Mouse (Mus musculus): ENCODE results near the gene R3hdml.

The R3hdml gene

DNA sequence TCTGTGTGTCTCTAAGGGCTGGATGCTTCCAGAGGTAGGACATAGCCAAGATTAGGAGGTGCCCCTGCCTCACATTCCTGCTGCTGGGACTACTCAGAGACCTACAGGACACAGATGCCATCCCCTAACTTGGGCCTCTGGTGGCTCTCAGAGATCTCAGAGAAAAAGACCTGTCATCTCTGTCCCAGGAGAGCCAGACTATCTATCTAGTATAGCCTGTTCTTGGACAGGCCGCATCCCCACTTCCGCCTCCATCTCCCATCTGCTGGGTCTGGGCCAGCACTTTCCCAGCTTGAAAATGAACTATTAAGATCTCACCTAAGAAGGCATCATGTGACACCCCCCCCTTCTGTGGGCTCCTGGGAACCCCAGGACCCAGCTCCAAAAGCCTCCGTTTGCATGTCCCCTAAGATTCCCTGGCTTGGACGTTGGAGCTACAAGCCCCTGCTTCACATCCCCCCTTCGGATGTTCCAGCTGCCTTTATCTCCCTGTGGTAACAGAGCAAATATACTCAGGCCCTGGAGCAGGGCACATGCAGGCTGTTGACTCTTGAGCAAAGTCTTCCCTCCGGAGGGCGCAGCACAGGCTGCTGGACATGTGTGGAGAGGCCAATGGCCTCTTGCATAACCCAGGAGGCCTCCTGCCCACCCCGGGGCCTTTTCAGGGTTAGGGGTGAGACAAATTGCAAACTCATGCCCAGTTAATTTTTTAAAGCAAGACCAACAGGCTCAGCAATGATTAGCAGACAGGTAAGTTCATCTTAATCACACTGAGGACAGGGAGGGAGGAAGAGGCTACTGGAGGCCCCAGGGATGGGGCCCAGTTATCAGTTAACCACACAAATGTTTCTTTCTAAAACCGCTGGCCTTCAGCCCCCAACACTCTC, 48.4 kb downstream of the R3hdml start:
- DNase-seq (ENCODE audit: low spot score), result no peak

DNA sequence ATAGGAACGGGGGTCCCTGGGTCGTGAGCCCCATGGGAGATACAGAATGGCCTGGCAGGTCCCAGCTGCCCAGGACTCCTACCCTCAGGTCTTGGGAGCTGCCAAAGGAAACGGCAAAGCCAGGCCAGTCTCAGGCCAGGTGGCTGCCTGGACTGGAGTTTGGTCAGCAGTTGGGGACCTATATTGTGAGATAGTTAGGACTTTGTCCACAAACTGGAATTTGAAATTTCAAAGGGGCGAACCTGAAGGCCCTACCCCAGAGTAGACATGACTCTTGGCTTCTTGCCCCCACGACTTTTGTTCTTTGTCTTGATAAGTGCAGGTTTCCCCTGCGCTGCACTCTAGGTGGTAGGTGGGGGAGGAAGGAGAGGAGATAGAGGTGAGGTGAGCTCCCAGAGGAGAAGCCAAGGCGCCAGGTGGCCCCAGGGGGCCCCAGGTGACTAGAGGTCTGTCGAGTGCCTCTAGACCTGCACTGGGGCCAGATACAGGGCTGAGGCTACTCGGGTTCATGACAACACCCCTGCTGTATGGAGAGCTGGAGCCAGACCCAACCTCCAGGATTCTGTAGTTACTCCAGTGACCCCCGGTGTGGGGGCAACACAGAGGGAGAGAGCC, 49.6 kb downstream of the R3hdml start:
- DNase-seq (ENCODE audit: low spot score), result no peak

DNA sequence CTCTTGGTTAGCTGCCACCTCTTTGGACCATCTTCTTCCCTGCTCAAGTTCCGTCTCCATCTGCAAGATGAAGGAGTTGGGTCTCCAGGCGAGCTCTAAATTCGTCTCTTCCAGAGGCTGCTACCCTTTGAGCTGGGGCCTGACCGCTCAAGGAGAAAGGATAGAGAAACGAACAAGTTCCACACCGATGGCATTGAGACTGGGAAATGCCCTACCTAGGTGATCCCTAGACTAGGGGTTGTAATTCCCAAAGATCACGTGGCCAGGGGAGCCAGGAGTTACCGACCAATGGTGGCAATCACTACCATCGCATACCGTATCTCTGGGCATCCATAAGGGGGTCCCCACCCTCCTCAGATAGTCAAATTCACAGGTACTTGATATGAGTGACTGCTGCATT, 50.6 kb downstream of the R3hdml start:
- no peak for DNase-seq (ENCODE audit: low spot score)

DNA sequence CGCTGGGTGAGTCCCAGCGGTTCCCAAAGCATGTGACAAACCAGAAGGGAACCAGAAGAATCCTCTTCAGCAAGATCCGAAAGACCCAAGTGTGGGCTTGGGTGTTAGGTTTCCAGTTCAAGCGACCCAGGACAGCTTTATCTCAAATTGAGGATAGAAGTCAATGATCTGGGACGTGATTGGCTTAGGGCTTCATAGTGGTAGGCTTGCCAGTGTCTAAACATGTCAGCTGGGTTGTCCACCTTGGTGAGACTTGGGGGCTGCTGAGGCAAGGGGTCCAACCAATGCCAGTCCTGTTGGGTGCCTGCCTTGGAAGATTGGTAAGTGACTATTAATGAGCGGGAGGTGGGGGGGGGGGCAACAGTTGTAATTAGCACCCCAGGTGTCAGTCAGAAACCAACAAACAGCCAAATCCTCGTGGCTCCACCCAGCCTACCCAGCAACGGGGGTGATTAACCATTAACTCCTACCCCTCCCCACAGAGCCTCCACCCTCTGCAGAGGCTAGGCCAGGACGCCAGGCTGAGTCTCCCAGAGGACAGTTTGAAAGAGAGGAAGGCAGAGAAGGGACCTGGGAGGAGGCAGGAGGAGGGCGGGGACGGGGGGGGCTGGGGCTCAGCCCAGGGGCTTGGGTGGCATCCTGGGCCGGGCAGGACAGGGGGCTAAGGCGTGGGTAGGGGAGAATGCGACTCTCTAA, 54.7 kb downstream of the R3hdml start:
- no peak for DNase-seq (ENCODE audit: low spot score)

DNA sequence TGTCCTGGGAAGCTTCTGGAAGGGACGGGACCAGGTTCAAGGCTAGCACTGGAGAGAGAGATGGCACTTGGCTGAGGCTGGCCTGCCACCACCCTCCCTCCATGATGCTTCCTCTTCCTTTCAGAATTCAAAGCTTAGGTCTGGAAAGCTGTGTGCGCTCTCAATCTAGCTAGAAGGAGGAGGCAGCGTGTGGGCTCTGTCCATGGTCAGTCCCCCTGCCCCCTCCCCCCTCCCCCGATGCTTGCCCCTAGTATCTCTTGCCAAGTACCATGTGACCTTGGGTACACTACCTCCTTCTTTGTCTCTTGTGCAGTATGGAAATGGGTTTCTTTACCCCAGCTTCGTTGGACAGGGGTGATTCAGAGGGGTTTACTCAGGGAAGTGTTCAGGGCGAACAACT, 56.7 kb downstream of the R3hdml start:
- no peak for DNase-seq (ENCODE audit: low spot score)

DNA sequence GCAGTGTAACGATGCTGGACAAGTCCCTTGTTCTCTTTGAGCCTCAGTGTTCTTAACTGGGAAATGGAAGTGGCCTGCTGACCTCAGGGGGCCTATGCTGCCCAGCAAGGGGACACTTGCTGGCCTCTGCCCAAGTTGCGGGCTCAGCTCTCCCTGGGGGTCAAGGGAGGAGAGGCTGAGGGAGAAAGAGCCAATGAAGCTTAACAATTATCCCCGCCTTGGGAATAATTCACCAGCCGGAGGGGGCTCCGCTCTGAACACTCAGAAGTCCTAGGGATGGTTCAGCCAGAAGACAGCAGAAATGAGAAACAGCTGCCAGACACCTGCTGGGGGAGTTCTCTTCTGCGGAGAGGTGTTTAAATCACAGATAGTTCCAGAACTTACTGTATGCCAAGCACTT, 57.7 kb downstream of the R3hdml start:
- no peak for DNase-seq (ENCODE audit: low spot score)
